Mouse (Mus musculus) heart, postnatal 0 days (tissue): ENCODE measurements at regions not wholly inside any gene's neighbourhood (a gene's known extent, or its start where the extent isn't known, plus 50 kb on each side); places are given as distances from the start of the nearest gene placed in this dataset.
A peak's percentile ranks its signal among the peaks of the same experiment; 100 is the strongest.

Source experiments
- ATAC-seq: fragments of 200-750 bp; cut with Nextera tagmentation; 2 replicates; pipeline ENCODE4 v1.8.0; 2017; ENCODE audit warnings: low read depth, moderate number of reproducible peaks, moderate library complexity; ENCODE audit not compliant: insufficient read depth
- DNase-seq: peaks from one replicate; pipeline ENCODE4 v3.0.0-alpha.2; 2016; ENCODE audit warnings: low spot score
- H3K27ac ChIP-seq: fragments of 300-500 bp; sonication (generic); 2 replicates; pipeline ENCODE4 v1.5.1; 2014; ENCODE audit warnings: low read depth, mild to moderate bottlenecking
- H3K27me3 ChIP-seq: fragments of 300-500 bp; sonication (generic); 2 replicates; pipeline ENCODE4 v1.6.1; 2014; ENCODE audit warnings: low read length, mixed read lengths; ENCODE audit not compliant: control insufficient read depth, insufficient read depth
- H3K36me3 ChIP-seq: fragments of 300-500 bp; sonication (generic); replicated peaks from 2 replicates; pipeline ENCODE4 v1.6.1; 2014; ENCODE audit warnings: low read length, mixed read lengths; ENCODE audit not compliant: control insufficient read depth, insufficient read depth
- H3K4me1 ChIP-seq: fragments of 300-500 bp; sonication (generic); 2 replicates; pipeline ENCODE4 v1.6.1; 2014; ENCODE audit warnings: antibody characterized with exemption; ENCODE audit not compliant: control insufficient read depth, insufficient read depth
- H3K4me2 ChIP-seq: fragments of 300-500 bp; sonication (generic); 2 replicates; pipeline ENCODE4 v1.6.1; 2014; ENCODE audit warnings: low read depth, mild to moderate bottlenecking, low read length, moderate library complexity
- H3K4me3 ChIP-seq: fragments of 300-500 bp; sonication (generic); 2 replicates; pipeline ENCODE4 v1.5.1; 2014; ENCODE audit warnings: low read depth, low read length
- H3K9ac ChIP-seq: fragments of 300-500 bp; sonication (generic); replicated peaks from 2 replicates; pipeline ENCODE4 v1.6.1; 2014; ENCODE audit warnings: low read depth, low read length, mixed read lengths
- H3K9me3 ChIP-seq: fragments of 300-500 bp; sonication (generic); replicated peaks from 2 replicates; pipeline ENCODE4 v1.6.1; 2016; ENCODE audit warnings: low read length; ENCODE audit not compliant: control insufficient read depth
- CTCF ChIP-seq: IDR thresholded peaks from 2 replicates; pipeline ENCODE4 v1.5.1; 2016; ENCODE audit warnings: antibody characterized with exemption, control low read depth, low read depth
- EP300 ChIP-seq: IDR thresholded peaks from 2 replicates; pipeline ENCODE4 v1.6.1; 2016; ENCODE audit warnings: antibody characterized with exemption, low read depth
- WGBS: fragments of 180-500 bp; shearing (Covaris S2); extraction: QIAGEN DNeasy Blood & Tissue Kit; methylation state at CpG from one replicate; pipeline ENCODE4 v1.1.7; 2014; 5-methylcytosine and 5-hydroxymethylcytosine counted together
- microRNA counts: library from miRNA; unstranded; fragments of <30 nt; microRNA quantifications from one replicate; lab custom pipeline; 2015
- microRNA-seq: library from miRNA; unstranded; fragments of <30 nt; microRNA quantifications from one replicate; pipeline ENCODE4, GENCODE M21; 2016

DNA sequence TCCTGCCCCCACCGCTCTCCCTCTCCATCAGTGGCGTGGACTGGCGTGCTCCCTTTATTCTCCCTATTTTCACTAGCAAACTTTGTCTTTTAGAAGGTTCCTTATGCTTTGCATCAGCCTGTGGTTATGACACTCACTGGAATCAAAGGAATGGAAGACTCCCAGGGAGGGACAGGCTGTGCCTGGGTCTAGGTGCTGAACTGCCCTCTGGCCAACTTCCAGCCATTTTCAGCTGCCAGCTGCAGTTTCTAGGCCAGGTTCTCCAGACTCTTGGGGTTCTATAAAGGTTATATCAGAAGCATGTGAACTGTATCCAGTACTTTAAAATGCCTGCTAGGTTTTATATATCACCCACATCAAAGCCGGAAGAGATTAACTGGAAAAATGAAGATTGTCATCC is 50.2 kb upstream of the Mkln1 start:
- no peak for TF ChIP-seq CTCF
- no peak for TF ChIP-seq EP300

More for the DNA sequence above, 50.2 kb upstream of the Mkln1 start:
- Histone ChIP-seq H3K36me3 (no peaks in the 10 kb centered on the region), H3K27ac (no peak overlapping the region), H3K4me2 (no peak overlapping the region), H3K27me3 (no peaks in the 10 kb centered on the region; the same call in 1 of the 2 replicates), H3K9ac (no peak overlapping the region), H3K4me3 (no peak overlapping the region), H3K4me1 (no peaks in the 10 kb centered on the region), H3K9me3 (no peaks in the 10 kb centered on the region)
- no peak for DNase-seq
- no peak for ATAC-seq
- WGBS: 93% methylated on average over 4 of the region's 4 CpGs

MicroRNAs in the stretch of these regions (microRNA counts, 519-probe panel; counts per million panel counts)
- microRNA mmu-miR-29a (lab: Ali Mortazavi, UCI): 5,567 counts per million, percentile 72 among the panel's probes with 10 or more counts

Small RNA genes lying in the stretch of these regions (microRNA-seq; reads per million reads assigned to microRNA genes)
- 423 reads per million, percentile 72 among the genes with 10 or more reads in this experiment for gene Mir29a
- 6.1 reads per million, percentile 24 among the genes with 10 or more reads in this experiment for gene Mir29b-1
